Mouse (Mus musculus): ENCODE measurements around the gene Tshz2.

Gene Tshz2

GRCm38 (mm10) chr2:169940297-169941142 lies 307.7 kb downstream of the Tshz2 start:
- no peak for DNase-seq (ENCODE audit: low spot score)

GRCm38 (mm10) chr2:169943727-169944126 lies 310.9 kb downstream of the Tshz2 start:
- DNase-seq (ENCODE audit: low spot score): no peak

GRCm38 (mm10) chr2:169948139-169948538 lies 315.3 kb downstream of the Tshz2 start:
- no peak for DNase-seq (ENCODE audit: low spot score)

- no peak for DNase-seq (ENCODE audit: low spot score)
Observed at GRCm38 (mm10) chr2:169951041-169951440, 318.2 kb downstream of the Tshz2 start.

- no peak for DNase-seq (ENCODE audit: low spot score)
Observed at GRCm38 (mm10) chr2:169952981-169953380, 320.2 kb downstream of the Tshz2 start.

GRCm38 (mm10) chr2:169958736-169959573 lies 326.1 kb downstream of the Tshz2 start:
- no peak for DNase-seq (ENCODE audit: low spot score)

- DNase-seq (ENCODE audit: low spot score): no peak
Observed at GRCm38 (mm10) chr2:169961463-169962230, 328.8 kb downstream of the Tshz2 start.

- DNase-seq (ENCODE audit: low spot score): no peak
Observed at GRCm38 (mm10) chr2:169962231-169962600, 329.4 kb downstream of the Tshz2 start.

GRCm38 (mm10) chr2:169962776-169963175 lies 330.0 kb downstream of the Tshz2 start:
- no peak for DNase-seq (ENCODE audit: low spot score)

- DNase-seq (ENCODE audit: low spot score): no peak
Observed at GRCm38 (mm10) chr2:169970481-169970880, 337.7 kb downstream of the Tshz2 start.

GRCm38 (mm10) chr2:169982925-169983324 lies 350.1 kb downstream of the Tshz2 start:
- no peak for DNase-seq (ENCODE audit: low spot score)

- no peak for DNase-seq (ENCODE audit: low spot score)
Observed at GRCm38 (mm10) chr2:169987186-169987585, 354.4 kb downstream of the Tshz2 start.

- DNase-seq (ENCODE audit: low spot score): no peak
Observed at GRCm38 (mm10) chr2:169989186-169989585, 356.4 kb downstream of the Tshz2 start.

- no peak for DNase-seq (ENCODE audit: low spot score)
Observed at GRCm38 (mm10) chr2:169990991-169991390, 358.2 kb downstream of the Tshz2 start.

- no peak for DNase-seq (ENCODE audit: low spot score)
Observed at GRCm38 (mm10) chr2:169995987-169996386, 363.2 kb downstream of the Tshz2 start.

- DNase-seq (ENCODE audit: low spot score): no peak
Observed at GRCm38 (mm10) chr2:169996501-169997237, 363.9 kb downstream of the Tshz2 start.

- no peak for DNase-seq (ENCODE audit: low spot score)
Observed at GRCm38 (mm10) chr2:169997276-169998049, 364.6 kb downstream of the Tshz2 start.

- DNase-seq (ENCODE audit: low spot score): no peak
Observed at GRCm38 (mm10) chr2:169998878-169999337, 366.1 kb downstream of the Tshz2 start.

- peak; percentile 56 for DNase-seq (ENCODE audit: low spot score)
Observed at GRCm38 (mm10) chr2:170002594-170003504, 370.0 kb downstream of the Tshz2 start.

- no peak for DNase-seq (ENCODE audit: low spot score)
Observed at GRCm38 (mm10) chr2:170003666-170004065, 370.9 kb downstream of the Tshz2 start.

Data from testis, postnatal 10 days (tissue).